Mouse (Mus musculus) limb, embryonic 14.5 days (tissue): ENCODE measurements at regions not wholly inside any gene's neighbourhood (a gene's known extent, or its start where the extent isn't known, plus 50 kb on each side); places are given as distances from the start of the nearest gene placed in this dataset.

Experiments
- ATAC-seq: fragments of 200-750 bp; cut with Nextera tagmentation; 2 replicates; pipeline ENCODE4 v1.8.0; 2017; ENCODE audit warnings: low read depth, moderate number of reproducible peaks, moderate TSS enrichment; ENCODE audit not compliant: low FRiP score
- DNase-seq: peaks from one replicate; pipeline ENCODE4 v3.0.0-alpha.2; 2015; ENCODE audit warnings: low spot score
- H3K27ac ChIP-seq: fragments of 300-500 bp; sonication (generic); replicated peaks from 2 replicates; pipeline ENCODE4 v1.5.1; 2014; ENCODE audit warnings: low read depth, mild to moderate bottlenecking, low read length, moderate library complexity, mixed read lengths
- H3K27me3 ChIP-seq: fragments of 300-500 bp; sonication (generic); 2 replicates; pipeline ENCODE4 v1.6.1; 2014; ENCODE audit warnings: low read length, mixed read lengths; ENCODE audit not compliant: control insufficient read depth, insufficient read depth
- H3K36me3 ChIP-seq: fragments of 300-500 bp; sonication (generic); 2 replicates; pipeline ENCODE4 v1.6.1; 2014; ENCODE audit warnings: mild to moderate bottlenecking, low read length, moderate library complexity, mixed read lengths; ENCODE audit not compliant: control insufficient read depth, insufficient read depth
- H3K4me1 ChIP-seq: fragments of 300-500 bp; sonication (generic); 2 replicates; pipeline ENCODE4 v1.6.1; 2014; ENCODE audit warnings: antibody characterized with exemption, low read length, mixed read lengths; ENCODE audit not compliant: control insufficient read depth, insufficient read depth
- H3K4me2 ChIP-seq: fragments of 300-500 bp; sonication (generic); replicated peaks from 2 replicates; pipeline ENCODE4 v1.6.1; 2014; ENCODE audit warnings: low read depth, mild to moderate bottlenecking, low read length, moderate library complexity; ENCODE audit not compliant: severe bottlenecking
- H3K4me3 ChIP-seq: fragments of 300-500 bp; sonication (generic); replicated peaks from 2 replicates; pipeline ENCODE4 v1.5.1; 2014; ENCODE audit warnings: low read length
- H3K9ac ChIP-seq: fragments of 300-500 bp; sonication (generic); 2 replicates; pipeline ENCODE4 v1.6.1; 2014; ENCODE audit warnings: mild to moderate bottlenecking, low read depth, low read length, moderate library complexity; ENCODE audit not compliant: severe bottlenecking
- H3K9me3 ChIP-seq: fragments of 300-500 bp; sonication (generic); 2 replicates; pipeline ENCODE4 v1.6.1; 2016; ENCODE audit warnings: low read length; ENCODE audit not compliant: control insufficient read depth
- POLR2A ChIP-seq: fragments of 200-500 bp; IDR thresholded peaks from 2 replicates; pipeline ENCODE4 v1.8.0; 2012; ENCODE audit warnings: inconsistent platforms, mild to moderate bottlenecking, moderate library complexity, borderline replicate concordance; ENCODE audit not compliant: insufficient read depth, insufficient read length; ENCODE audit errors: extremely low read depth
- WGBS: fragments of 180-500 bp; shearing (Covaris S2); extraction: QIAGEN DNeasy Blood & Tissue Kit; methylation state at CpG from one replicate; pipeline ENCODE4 v1.1.7; 2014; 5-methylcytosine and 5-hydroxymethylcytosine counted together

- Histone ChIP-seq H3K9me3 (peaks cover 8% of the 10 kb centered on the region), H3K36me3 (no peaks in the 10 kb centered on the region), H3K9ac (no peak overlapping the region), H3K27me3 (no peaks in the 10 kb centered on the region), H3K4me1 (peaks cover 7% of the 10 kb centered on the region; the same call in 1 of the 2 replicates), H3K4me3 (no peak overlapping the region), H3K27ac (no peak overlapping the region), H3K4me2 (no peak overlapping the region)
- ATAC-seq: no peak
- WGBS: 83% methylated on average over 10 of the region's 10 CpGs
- no peak for TF ChIP-seq POLR2A
- DNase-seq: no peak
Observed at GRCm38 (mm10) chr9:120796111-120796880, 132.7 kb upstream of the Ctnnb1 start.

GRCm38 (mm10) chr9:120797996-120798663 lies 130.9 kb upstream of the Ctnnb1 start:
- H3K9me3 ChIP-seq: no peaks in the 10 kb centered on the region
- no peak overlapping the region for H3K4me2 ChIP-seq
- no peak overlapping the region for H3K27ac ChIP-seq
- no peak overlapping the region for H3K9ac ChIP-seq
- no peaks in the 10 kb centered on the region for H3K27me3 ChIP-seq
- WGBS: 48% methylated on average over 10 of the region's 10 CpGs
- no peak for DNase-seq
- TF ChIP-seq POLR2A: no peak
- H3K4me3 ChIP-seq: no peak overlapping the region
- H3K36me3 ChIP-seq: no peaks in the 10 kb centered on the region
- H3K4me1 ChIP-seq: peaks cover 7% of the 10 kb centered on the region; the same call in 1 of the 2 replicates
- ATAC-seq: no peak

- no peak overlapping the region for H3K27ac ChIP-seq
- no peaks in the 10 kb centered on the region for H3K36me3 ChIP-seq
- DNase-seq (no peak), ATAC-seq (no peak)
- TF ChIP-seq POLR2A: no peak
- H3K4me1 ChIP-seq: peaks cover 7% of the 10 kb centered on the region; the same call in 1 of the 2 replicates
- H3K4me2 ChIP-seq: 0 out of 2 replicates have a peak overlapping the region, but pooled peaks have one; percentile 11
- H3K4me3 ChIP-seq: no peak overlapping the region
- no peak overlapping the region for H3K9ac ChIP-seq
- WGBS: 20% methylated on average over 12 of the region's 12 CpGs
- H3K27me3 ChIP-seq: no peaks in the 10 kb centered on the region
- no peaks in the 10 kb centered on the region for H3K9me3 ChIP-seq
Observed at GRCm38 (mm10) chr9:120798901-120799300, 130.1 kb upstream of the Ctnnb1 start.

GRCm38 (mm10) chr9:120802646-120803045 lies 126.4 kb upstream of the Ctnnb1 start:
- DNase-seq (no peak), ATAC-seq (no peak)
- Histone ChIP-seq H3K9ac (no peak overlapping the region), H3K36me3 (no peaks in the 10 kb centered on the region), H3K9me3 (no peaks in the 10 kb centered on the region), H3K27me3 (no peaks in the 10 kb centered on the region), H3K4me1 (peaks cover 29% of the 10 kb centered on the region), H3K27ac (no peak overlapping the region), H3K4me3 (no peak overlapping the region), H3K4me2 (no peak overlapping the region)
- 90% methylated on average over 4 of the region's 4 CpGs for WGBS
- TF ChIP-seq POLR2A: no peak

GRCm38 (mm10) chr9:120804760-120805294 lies 124.2 kb upstream of the Ctnnb1 start:
- peak; percentile 54; the same call in 1 of the 2 replicates for ATAC-seq

More at GRCm38 (mm10) chr9:120804760-120805294, 124.2 kb upstream of the Ctnnb1 start:
- H3K4me1 ChIP-seq: peaks cover 22% of the 10 kb centered on the region
- H3K36me3 ChIP-seq: no peaks in the 10 kb centered on the region
- H3K4me2 ChIP-seq: no peak overlapping the region
- peak; percentile 32 for DNase-seq
- H3K27me3 ChIP-seq: no peaks in the 10 kb centered on the region
- H3K4me3 ChIP-seq: no peak overlapping the region
- no peak overlapping the region for H3K9ac ChIP-seq
- whole genome bisulfite sequencing: 12% methylated on average over 10 of the region's 10 CpGs
- TF ChIP-seq POLR2A: no peak
- H3K9me3 ChIP-seq: no peaks in the 10 kb centered on the region
- H3K27ac ChIP-seq: peak overlapping the region; percentile 53; the same call in 1 of the 2 replicates
